Mouse (Mus musculus): ENCODE measurements around the gene Taz. TPM values are rescaled to one million over a fixed set of nuclear protein-coding genes. Genes with fewer than 3 reads are reported as not detected.
A peak's percentile ranks its signal among the peaks of the same experiment; 100 is the strongest.

Taz gene
- 68.8 and 70.4 TPM in 2 replicates for polyA plus RNA-seq (2016; fragmentation: Nextera tagmentation; extraction: Ambion mirVana)

- H3K4me3 ChIP-seq, result peak within 1 kb of the TSS; percentile 73
- no peaks in the 10 kb centered on the region for H3K9me3 ChIP-seq
- WGBS, result 22% methylated on average over 16 of the region's 16 CpGs
- no peaks in the 10 kb centered on the region; the same call in 1 of the 2 replicates for H3K27me3 ChIP-seq (replicated peaks; ENCODE audit: low read depth, poor library complexity, severe bottlenecking)
- no peaks in the 10 kb centered on the region for H3K36me3 ChIP-seq (replicated peaks)
- H3K4me1 ChIP-seq, result peaks cover 16% of the 10 kb centered on the region
- peak within 1 kb of the TSS; percentile 86 for H3K27ac ChIP-seq (replicated peaks)
- DNase-seq (ENCODE audit: low spot score), result peak; percentile 73
These were observed at the start of gene Taz, which contains the start of gene Dnase1l1 for GRCm38 (mm10) chrX:74281732-74282394. Taz (plus strand) TSS chrX:74281912. Dnase1l1 (minus strand) TSS chrX:74282337.

GRCm38 (mm10) chrX:74233196-74233595 lies 48.5 kb upstream of the Taz start:
- H3K36me3 ChIP-seq (replicated peaks), result peaks cover 99% of the 10 kb centered on the region
- no peaks in the 10 kb centered on the region for H3K9me3 ChIP-seq
- no peaks in the 10 kb centered on the region for H3K4me1 ChIP-seq
- H3K4me3 ChIP-seq, result no peak overlapping the region
- H3K27me3 ChIP-seq (replicated peaks; ENCODE audit: low read depth, poor library complexity, severe bottlenecking), result no peaks in the 10 kb centered on the region
- 96% methylated on average over 5 of the region's 5 CpGs for WGBS
- no peak for DNase-seq (ENCODE audit: low spot score)
- no peak overlapping the region for H3K27ac ChIP-seq (replicated peaks)

- 94% methylated on average over 4 of the region's 4 CpGs for WGBS
- H3K27me3 ChIP-seq (replicated peaks; ENCODE audit: low read depth, poor library complexity, severe bottlenecking), result no peaks in the 10 kb centered on the region
These were observed 41.4 kb upstream of the Taz start for GRCm38 (mm10) chrX:74240332-74240731.

GRCm38 (mm10) chrX:74243396-74243795 lies 38.3 kb upstream of the Taz start:
- WGBS, result 97% methylated on average over 2 of the region's 2 CpGs
- 0 out of 2 replicates have a peak overlapping the region, but pooled peaks have one; percentile 93 for H3K27ac ChIP-seq (replicated peaks)
- H3K36me3 ChIP-seq (replicated peaks), result peaks cover 57% of the 10 kb centered on the region
- no peak for DNase-seq (ENCODE audit: low spot score)
- H3K4me3 ChIP-seq, result peak overlapping the region; percentile 70
- H3K27me3 ChIP-seq (replicated peaks; ENCODE audit: low read depth, poor library complexity, severe bottlenecking), result no peaks in the 10 kb centered on the region
- H3K4me1 ChIP-seq, result peaks cover 8% of the 10 kb centered on the region; the same call in 1 of the 2 replicates
- no peaks in the 10 kb centered on the region for H3K9me3 ChIP-seq

More at GRCm38 (mm10) chrX:74240332-74240731, 41.4 kb upstream of the Taz start:
- Histone ChIP-seq H3K36me3 (replicated peaks) (peaks cover 87% of the 10 kb centered on the region), H3K27ac (replicated peaks) (no peak overlapping the region), H3K4me1 (peaks cover 8% of the 10 kb centered on the region; the same call in 1 of the 2 replicates), H3K4me3 (no peak overlapping the region), H3K9me3 (no peaks in the 10 kb centered on the region)
- DNase-seq (ENCODE audit: low spot score), result no peak

- Histone ChIP-seq H3K4me3 (peak overlapping the region; percentile 70), H3K27me3 (replicated peaks; ENCODE audit: low read depth, poor library complexity, severe bottlenecking) (no peaks in the 10 kb centered on the region), H3K36me3 (replicated peaks) (peaks cover 53% of the 10 kb centered on the region), H3K27ac (replicated peaks) (peak overlapping the region; percentile 93), H3K4me1 (peaks cover 8% of the 10 kb centered on the region), H3K9me3 (no peaks in the 10 kb centered on the region)
- 68% methylated on average over 3 of the region's 3 CpGs for WGBS
- DNase-seq (ENCODE audit: low spot score), result no peak
These were observed 37.9 kb upstream of the Taz start for GRCm38 (mm10) chrX:74243807-74244206.

GRCm38 (mm10) chrX:74244614-74245083 lies 37.1 kb upstream of the Taz start:
- peaks cover 2% of the 10 kb centered on the region; the same call in 1 of the 2 replicates for H3K9me3 ChIP-seq
- 18% methylated on average over 3 of the region's 3 CpGs for WGBS
- DNase-seq (ENCODE audit: low spot score), result peak; percentile 81
- peak overlapping the region; percentile 93 for H3K27ac ChIP-seq (replicated peaks)
- peaks cover 44% of the 10 kb centered on the region for H3K36me3 ChIP-seq (replicated peaks)
- peaks cover 12% of the 10 kb centered on the region for H3K4me1 ChIP-seq
- H3K4me3 ChIP-seq, result peak overlapping the region; percentile 70
- no peaks in the 10 kb centered on the region for H3K27me3 ChIP-seq (replicated peaks; ENCODE audit: low read depth, poor library complexity, severe bottlenecking)

- 24% methylated on average over 1 of the region's 1 CpGs for WGBS
- no peak for DNase-seq (ENCODE audit: low spot score)
- Histone ChIP-seq H3K27ac (replicated peaks) (peak overlapping the region; percentile 93), H3K36me3 (replicated peaks) (peaks cover 40% of the 10 kb centered on the region), H3K9me3 (peaks cover 2% of the 10 kb centered on the region; the same call in 1 of the 2 replicates), H3K27me3 (replicated peaks; ENCODE audit: low read depth, poor library complexity, severe bottlenecking) (no peaks in the 10 kb centered on the region), H3K4me1 (peaks cover 17% of the 10 kb centered on the region), H3K4me3 (peak overlapping the region; percentile 70)
These were observed 36.6 kb upstream of the Taz start for GRCm38 (mm10) chrX:74245107-74245506.

GRCm38 (mm10) chrX:74245687-74246086 lies 36.0 kb upstream of the Taz start:
- Histone ChIP-seq H3K27me3 (replicated peaks; ENCODE audit: low read depth, poor library complexity, severe bottlenecking) (no peaks in the 10 kb centered on the region), H3K27ac (replicated peaks) (peak overlapping the region; percentile 93), H3K4me1 (peaks cover 18% of the 10 kb centered on the region), H3K9me3 (peaks cover 2% of the 10 kb centered on the region; the same call in 1 of the 2 replicates), H3K36me3 (replicated peaks) (peaks cover 34% of the 10 kb centered on the region), H3K4me3 (peak overlapping the region; percentile 70)
- WGBS, result 17% methylated on average over 21 of the region's 21 CpGs
- DNase-seq (ENCODE audit: low spot score), result peak; percentile 79

GRCm38 (mm10) chrX:74246213-74246681 lies 35.5 kb upstream of the Taz start:
- H3K27ac ChIP-seq (replicated peaks), result peak overlapping the region; percentile 93
- peaks cover 2% of the 10 kb centered on the region; the same call in 1 of the 2 replicates for H3K9me3 ChIP-seq
- peaks cover 29% of the 10 kb centered on the region for H3K36me3 ChIP-seq (replicated peaks)
- DNase-seq (ENCODE audit: low spot score), result peak; percentile 89
- H3K27me3 ChIP-seq (replicated peaks; ENCODE audit: low read depth, poor library complexity, severe bottlenecking), result no peaks in the 10 kb centered on the region
- H3K4me3 ChIP-seq, result peak overlapping the region; percentile 70
- WGBS, result 20% methylated on average over 38 of the region's 38 CpGs
- H3K4me1 ChIP-seq, result peaks cover 18% of the 10 kb centered on the region

- no peak for DNase-seq (ENCODE audit: low spot score)
- Histone ChIP-seq H3K27ac (replicated peaks) (peak overlapping the region; percentile 83), H3K27me3 (replicated peaks; ENCODE audit: low read depth, poor library complexity, severe bottlenecking) (no peaks in the 10 kb centered on the region), H3K9me3 (peaks cover 2% of the 10 kb centered on the region; the same call in 1 of the 2 replicates), H3K4me3 (peak overlapping the region; percentile 70), H3K36me3 (replicated peaks) (peaks cover 24% of the 10 kb centered on the region), H3K4me1 (peaks cover 18% of the 10 kb centered on the region)
- WGBS, result 19% methylated on average over 15 of the region's 15 CpGs
These were observed 35.0 kb upstream of the Taz start for GRCm38 (mm10) chrX:74246693-74247092.

- Histone ChIP-seq H3K4me3 (peak overlapping the region; percentile 61), H3K4me1 (peaks cover 15% of the 10 kb centered on the region), H3K9me3 (peaks cover 2% of the 10 kb centered on the region; the same call in 1 of the 2 replicates), H3K36me3 (replicated peaks) (peaks cover 4% of the 10 kb centered on the region), H3K27me3 (replicated peaks; ENCODE audit: low read depth, poor library complexity, severe bottlenecking) (no peaks in the 10 kb centered on the region), H3K27ac (replicated peaks) (peak overlapping the region; percentile 87; the same call in 1 of the 2 replicates)
- peak; percentile 77 for DNase-seq (ENCODE audit: low spot score)
- 11% methylated on average over 3 of the region's 3 CpGs for WGBS
These were observed 33.1 kb upstream of the Taz start for GRCm38 (mm10) chrX:74248651-74249050.

- peaks cover 10% of the 10 kb centered on the region for H3K4me1 ChIP-seq
- H3K27ac ChIP-seq (replicated peaks), result peak within 1 kb of the TSS; percentile 87
- 22% methylated on average over 38 of the region's 38 CpGs for WGBS
These were observed 32.1 kb upstream of the Taz start, which contains the start of gene Flna for GRCm38 (mm10) chrX:74249615-74250014. Flna (minus strand) TSS chrX:74249820.

More at GRCm38 (mm10) chrX:74249615-74250014, 32.1 kb upstream of the Taz start, which contains the start of gene Flna:
- no peaks in the 10 kb centered on the region for H3K27me3 ChIP-seq (replicated peaks; ENCODE audit: low read depth, poor library complexity, severe bottlenecking)
- DNase-seq (ENCODE audit: low spot score), result peak; percentile 73
- H3K36me3 ChIP-seq (replicated peaks), result no peaks in the 10 kb centered on the region
- H3K9me3 ChIP-seq, result peaks cover 2% of the 10 kb centered on the region; the same call in 1 of the 2 replicates
- H3K4me3 ChIP-seq, result peak within 1 kb of the TSS; percentile 61
